Mouse (Mus musculus): ENCODE measurements at regions not wholly inside any gene's neighbourhood (a gene's known extent, or its start where the extent isn't known, plus 50 kb on each side); places are given as distances from the start of the nearest gene placed in this dataset.

DNA sequence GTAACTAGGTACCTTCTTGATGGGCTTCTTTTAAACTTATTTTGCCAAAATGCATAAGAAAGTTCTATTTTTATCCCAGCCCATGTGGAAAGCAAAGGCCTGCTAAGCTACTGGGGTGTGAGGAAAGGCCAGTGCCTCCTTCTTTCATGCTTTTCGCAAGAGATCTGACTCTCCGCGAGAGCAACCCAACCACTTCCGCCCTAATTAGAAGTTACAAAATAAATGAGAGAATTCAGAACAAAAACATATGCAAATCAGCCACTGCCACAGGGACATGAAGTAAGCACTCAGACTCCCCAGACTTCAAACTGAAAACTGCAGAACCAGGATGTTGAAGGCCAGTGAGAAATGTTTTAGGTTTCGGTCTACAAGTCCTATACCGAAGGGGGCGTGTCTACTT lies 91.4 kb downstream of the Edn1 start:
- H3K4me3 ChIP-seq (replicated peaks; ENCODE audit: low read length): no peak overlapping the region
- no peaks in the 10 kb centered on the region for H3K4me1 ChIP-seq (replicated peaks; ENCODE audit: control insufficient read depth, insufficient read depth, low read length)
- H3K9ac ChIP-seq: no peak overlapping the region
- H3K4me2 ChIP-seq (replicated peaks): no peak overlapping the region
- WGBS: 88% methylated on average over 7 of the region's 7 CpGs
- H3K36me3 ChIP-seq (replicated peaks; ENCODE audit: control insufficient read depth, insufficient read depth): no peaks in the 10 kb centered on the region
- no peak for DNase-seq (ENCODE audit: low spot score)
- no peak for ATAC-seq (ENCODE audit: low FRiP score)
- H3K27me3 ChIP-seq (ENCODE audit: control insufficient read depth, insufficient read depth, low read length): no peaks in the 10 kb centered on the region
- no peaks in the 10 kb centered on the region for H3K9me3 ChIP-seq (ENCODE audit: control insufficient read depth, low read length)
- H3K27ac ChIP-seq: no peak overlapping the region

DNA sequence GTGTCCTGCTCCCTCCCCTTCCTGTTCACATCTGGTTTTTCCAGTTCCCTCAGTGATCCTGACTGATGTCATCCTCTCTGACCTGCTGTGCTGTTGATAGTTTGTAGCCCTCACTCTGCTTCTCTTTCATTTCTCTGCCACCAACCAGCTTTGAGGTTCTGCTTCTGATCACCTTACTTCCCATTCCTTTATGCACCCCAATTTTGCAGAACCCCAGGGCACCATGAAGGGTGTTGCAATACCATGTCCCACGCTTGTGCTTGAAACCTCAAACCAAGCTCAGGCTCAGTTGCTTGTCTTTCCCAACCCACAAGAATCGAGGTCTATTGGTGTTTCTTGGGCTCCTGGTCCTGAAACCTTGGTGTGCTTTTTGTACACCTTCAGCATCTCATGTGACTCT lies 93.3 kb downstream of the Edn1 start:
- Histone ChIP-seq H3K9ac (no peak overlapping the region), H3K4me3 (replicated peaks; ENCODE audit: low read length) (no peak overlapping the region), H3K4me1 (replicated peaks; ENCODE audit: control insufficient read depth, insufficient read depth, low read length) (no peaks in the 10 kb centered on the region), H3K36me3 (replicated peaks; ENCODE audit: control insufficient read depth, insufficient read depth) (no peaks in the 10 kb centered on the region), H3K27me3 (ENCODE audit: control insufficient read depth, insufficient read depth, low read length) (no peaks in the 10 kb centered on the region), H3K27ac (no peak overlapping the region), H3K9me3 (ENCODE audit: control insufficient read depth, low read length) (no peaks in the 10 kb centered on the region), H3K4me2 (replicated peaks) (no peak overlapping the region)
- WGBS: 70% methylated on average over 2 of the region's 2 CpGs
- DNase-seq (ENCODE audit: low spot score) (no peak), ATAC-seq (ENCODE audit: low FRiP score) (no peak)

DNA sequence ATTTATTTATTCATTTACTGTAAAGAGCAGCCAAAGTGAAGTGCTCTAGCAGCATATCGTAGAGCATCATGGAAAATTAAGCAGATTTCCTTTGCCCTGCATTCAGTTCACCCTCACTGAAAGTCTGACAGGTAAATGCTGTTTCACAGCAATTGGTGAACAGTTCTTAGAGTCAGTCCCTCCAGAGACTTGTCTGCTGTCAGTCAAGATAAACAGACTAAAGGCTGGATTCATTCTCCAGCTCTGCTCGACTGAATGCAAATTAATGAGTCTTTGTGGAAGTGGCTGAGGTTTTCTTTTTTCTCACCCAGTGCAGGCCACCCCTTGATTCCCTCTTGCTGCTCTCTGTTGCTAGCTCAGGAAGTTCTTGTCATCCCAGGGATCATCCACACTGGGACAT lies 100.2 kb downstream of the Edn1 start:
- no peak overlapping the region for H3K9ac ChIP-seq
- DNase-seq (ENCODE audit: low spot score) (no peak), ATAC-seq (ENCODE audit: low FRiP score) (no peak; the same call in 1 of the 2 replicates)
- no peak overlapping the region for H3K4me2 ChIP-seq (replicated peaks)
- no peaks in the 10 kb centered on the region for H3K36me3 ChIP-seq (replicated peaks; ENCODE audit: control insufficient read depth, insufficient read depth)
- H3K4me3 ChIP-seq (replicated peaks; ENCODE audit: low read length): no peak overlapping the region
- H3K27ac ChIP-seq: 0 out of 2 replicates have a peak overlapping the region, but pooled peaks have one; percentile 6
- no peaks in the 10 kb centered on the region for H3K9me3 ChIP-seq (ENCODE audit: control insufficient read depth, low read length)
- WGBS: 19% methylated on average over 2 of the region's 2 CpGs
- no peaks in the 10 kb centered on the region for H3K27me3 ChIP-seq (ENCODE audit: control insufficient read depth, insufficient read depth, low read length)
- H3K4me1 ChIP-seq (replicated peaks; ENCODE audit: control insufficient read depth, insufficient read depth, low read length): peaks cover 5% of the 10 kb centered on the region; the same call in 1 of the 2 replicates

DNA sequence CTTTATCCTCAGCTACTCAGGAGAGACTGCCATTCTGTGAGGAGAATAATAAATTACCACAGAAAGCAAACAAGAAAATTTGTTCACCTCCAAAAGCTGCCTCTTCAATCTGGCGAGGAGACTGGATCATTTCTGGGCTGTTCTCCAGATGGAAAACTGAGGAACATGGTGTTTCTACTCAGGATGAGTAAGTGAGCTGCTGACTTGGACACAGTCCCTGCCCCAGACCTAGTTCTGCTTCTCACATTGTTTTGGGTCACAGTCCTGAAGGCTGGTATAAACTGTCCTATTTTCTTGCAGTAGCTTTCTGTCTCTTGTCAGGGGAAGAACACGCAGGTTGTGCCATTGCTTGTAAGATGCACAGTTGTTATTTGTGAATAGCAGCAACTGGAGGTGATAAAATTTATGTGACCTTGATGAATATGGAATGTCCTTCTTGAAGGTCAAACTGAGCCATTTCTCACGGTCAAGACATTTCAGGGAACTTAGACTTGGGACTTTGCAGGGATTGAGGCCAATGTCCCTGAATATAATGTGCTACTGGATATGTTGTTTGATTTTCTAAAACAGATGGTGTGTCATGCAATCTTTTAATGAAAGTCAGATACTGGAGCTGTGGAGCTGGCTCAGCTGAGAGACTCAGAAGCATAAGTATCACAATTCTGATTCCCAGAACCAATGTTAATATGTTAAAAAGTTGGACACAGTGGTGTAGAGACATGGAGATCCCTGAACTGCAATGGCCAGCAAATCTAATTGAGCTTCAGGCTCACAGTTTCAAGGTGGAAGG lies 102.2 kb downstream of the Edn1 start:
- Histone ChIP-seq H3K4me1 (replicated peaks; ENCODE audit: control insufficient read depth, insufficient read depth, low read length) (peaks cover 5% of the 10 kb centered on the region; the same call in 1 of the 2 replicates), H3K9ac (no peak overlapping the region), H3K9me3 (ENCODE audit: control insufficient read depth, low read length) (no peaks in the 10 kb centered on the region), H3K4me2 (replicated peaks) (no peak overlapping the region), H3K4me3 (replicated peaks; ENCODE audit: low read length) (no peak overlapping the region), H3K36me3 (replicated peaks; ENCODE audit: control insufficient read depth, insufficient read depth) (no peaks in the 10 kb centered on the region), H3K27me3 (ENCODE audit: control insufficient read depth, insufficient read depth, low read length) (no peaks in the 10 kb centered on the region), H3K27ac (no peak overlapping the region)
- DNase-seq (ENCODE audit: low spot score) (no peak), ATAC-seq (ENCODE audit: low FRiP score) (no peak)
- 89% methylated on average over 3 of the region's 3 CpGs for WGBS

DNA sequence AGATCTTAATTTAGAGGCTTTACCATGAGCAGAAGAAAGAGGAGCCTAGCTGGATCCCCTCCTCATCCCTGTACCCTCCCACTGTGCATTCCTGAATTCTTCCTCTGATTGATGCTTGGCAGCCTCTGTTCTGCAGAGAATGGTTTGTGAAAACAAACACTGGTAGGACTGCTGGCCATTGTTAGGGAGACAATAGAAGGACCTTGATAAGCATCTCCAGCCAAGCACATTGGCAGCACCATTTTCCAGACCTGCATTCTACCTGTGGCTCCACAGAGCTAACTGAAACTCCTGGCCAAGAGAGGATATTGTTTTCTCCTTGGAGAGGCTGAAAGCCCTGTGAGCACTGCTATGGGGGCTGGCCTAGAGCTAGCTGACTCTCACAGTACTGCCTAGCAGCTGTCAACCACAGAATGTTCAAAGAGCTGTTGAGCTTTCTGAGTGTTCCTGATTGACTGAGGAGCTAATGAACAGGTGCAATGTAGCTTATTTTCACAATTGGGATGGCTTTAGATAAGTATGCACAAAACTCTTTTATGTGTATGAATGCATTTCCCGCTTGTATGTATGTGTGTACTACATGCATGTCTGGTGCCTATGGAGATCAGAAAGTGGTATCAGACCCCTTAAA lies 111.5 kb downstream of the Edn1 start:
- H3K4me2 ChIP-seq (replicated peaks): no peak overlapping the region
- H3K27ac ChIP-seq: no peak overlapping the region
- no peak overlapping the region for H3K9ac ChIP-seq
- DNase-seq (ENCODE audit: low spot score): no peak
- ATAC-seq (ENCODE audit: low FRiP score): no peak
- H3K4me3 ChIP-seq (replicated peaks; ENCODE audit: low read length): no peak overlapping the region
- WGBS: 85% methylated on average over 1 of the region's 1 CpGs
- no peaks in the 10 kb centered on the region for H3K27me3 ChIP-seq (ENCODE audit: control insufficient read depth, insufficient read depth, low read length)
- H3K9me3 ChIP-seq (ENCODE audit: control insufficient read depth, low read length): 0 out of 2 replicates have a peak, but pooled peaks cover 3% of the 10 kb centered on the region
- H3K4me1 ChIP-seq (replicated peaks; ENCODE audit: control insufficient read depth, insufficient read depth, low read length): no peaks in the 10 kb centered on the region
- no peaks in the 10 kb centered on the region for H3K36me3 ChIP-seq (replicated peaks; ENCODE audit: control insufficient read depth, insufficient read depth)

DNA sequence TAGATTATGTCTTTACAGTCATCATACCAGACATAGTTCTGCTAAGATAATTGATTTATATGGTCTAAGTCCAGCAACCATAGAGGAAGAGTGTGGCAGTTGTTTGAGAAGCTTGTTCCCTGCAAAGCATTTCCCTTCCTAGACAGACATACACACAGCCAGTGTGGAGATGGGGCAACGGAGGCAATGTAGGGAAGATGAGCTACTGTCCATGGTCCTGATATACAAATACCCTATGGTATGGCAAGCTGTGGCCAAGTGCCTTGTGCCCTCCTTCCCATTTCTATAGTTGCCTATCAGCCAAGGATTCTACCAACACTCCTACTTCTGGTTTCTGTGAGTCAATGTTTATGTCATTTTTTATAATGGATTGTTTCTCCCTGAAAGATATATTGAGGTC lies 145.6 kb downstream of the Edn1 start:
- Histone ChIP-seq H3K4me3 (replicated peaks; ENCODE audit: low read length) (no peak overlapping the region), H3K9ac (no peak overlapping the region), H3K4me1 (replicated peaks; ENCODE audit: control insufficient read depth, insufficient read depth, low read length) (no peaks in the 10 kb centered on the region), H3K27ac (no peak overlapping the region), H3K4me2 (replicated peaks) (no peak overlapping the region), H3K9me3 (ENCODE audit: control insufficient read depth, low read length) (no peaks in the 10 kb centered on the region), H3K36me3 (replicated peaks; ENCODE audit: control insufficient read depth, insufficient read depth) (no peaks in the 10 kb centered on the region), H3K27me3 (ENCODE audit: control insufficient read depth, insufficient read depth, low read length) (no peaks in the 10 kb centered on the region)
- ATAC-seq (ENCODE audit: low FRiP score): no peak
- 23% methylated on average over 1 of the region's 1 CpGs for WGBS
- no peak for DNase-seq (ENCODE audit: low spot score)

DNA sequence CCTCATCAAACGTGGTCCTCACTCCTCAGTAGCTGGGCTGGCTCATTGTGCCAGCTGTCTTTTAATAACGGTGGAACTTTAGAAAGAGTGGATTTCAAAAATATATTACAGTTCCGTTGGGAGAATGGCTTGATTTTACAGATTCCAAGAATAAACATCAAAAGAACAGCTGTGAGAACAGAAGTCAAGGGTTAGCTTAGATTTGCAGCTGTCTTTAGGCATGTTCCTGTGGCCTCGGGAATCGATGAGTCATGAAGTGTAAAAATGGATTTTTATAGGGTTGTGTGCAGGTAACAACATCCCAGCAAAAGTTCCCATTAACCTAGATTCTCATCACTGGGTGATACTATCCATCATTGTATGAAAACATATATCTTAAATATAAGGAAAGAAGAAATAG lies 152.4 kb downstream of the Edn1 start:
- H3K27ac ChIP-seq: no peak overlapping the region
- ATAC-seq (ENCODE audit: low FRiP score) (no peak), DNase-seq (ENCODE audit: low spot score) (no peak)
- no peaks in the 10 kb centered on the region for H3K36me3 ChIP-seq (replicated peaks; ENCODE audit: control insufficient read depth, insufficient read depth)
- no peaks in the 10 kb centered on the region for H3K9me3 ChIP-seq (ENCODE audit: control insufficient read depth, low read length)
- no peaks in the 10 kb centered on the region for H3K27me3 ChIP-seq (ENCODE audit: control insufficient read depth, insufficient read depth, low read length)
- no peak overlapping the region for H3K9ac ChIP-seq
- 79% methylated on average over 5 of the region's 5 CpGs for WGBS
- no peak overlapping the region for H3K4me3 ChIP-seq (replicated peaks; ENCODE audit: low read length)
- H3K4me1 ChIP-seq (replicated peaks; ENCODE audit: control insufficient read depth, insufficient read depth, low read length): no peaks in the 10 kb centered on the region
- H3K4me2 ChIP-seq (replicated peaks): no peak overlapping the region

DNA sequence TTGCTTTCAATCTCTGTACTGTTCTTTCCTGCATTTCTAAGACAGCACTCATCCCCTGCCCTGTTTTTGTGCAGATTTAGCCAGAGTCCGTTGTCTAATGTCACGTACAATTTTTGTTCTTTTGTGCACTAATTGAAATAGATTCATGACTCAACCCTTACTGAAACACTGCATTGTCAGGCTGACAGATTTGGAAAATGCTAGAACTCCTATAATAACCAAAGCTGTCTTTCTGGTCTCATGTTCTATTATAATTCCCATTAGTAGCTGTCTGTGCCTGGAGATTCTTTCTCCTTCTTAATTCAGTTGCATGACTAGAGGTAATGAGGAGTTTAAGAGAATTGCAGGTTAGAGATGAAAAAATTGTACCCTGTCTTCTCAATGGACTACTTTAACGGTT lies 158.6 kb downstream of the Edn1 start:
- no peak overlapping the region for H3K4me3 ChIP-seq (replicated peaks; ENCODE audit: low read length)
- 74% methylated on average over 3 of the region's 3 CpGs for WGBS
- no peak overlapping the region for H3K27ac ChIP-seq
- no peak for ATAC-seq (ENCODE audit: low FRiP score)
- no peaks in the 10 kb centered on the region for H3K9me3 ChIP-seq (ENCODE audit: control insufficient read depth, low read length)
- H3K36me3 ChIP-seq (replicated peaks; ENCODE audit: control insufficient read depth, insufficient read depth): no peaks in the 10 kb centered on the region
- H3K9ac ChIP-seq: no peak overlapping the region
- H3K27me3 ChIP-seq (ENCODE audit: control insufficient read depth, insufficient read depth, low read length): no peaks in the 10 kb centered on the region
- H3K4me2 ChIP-seq (replicated peaks): no peak overlapping the region
- H3K4me1 ChIP-seq (replicated peaks; ENCODE audit: control insufficient read depth, insufficient read depth, low read length): no peaks in the 10 kb centered on the region
- DNase-seq (ENCODE audit: low spot score): no peak

DNA sequence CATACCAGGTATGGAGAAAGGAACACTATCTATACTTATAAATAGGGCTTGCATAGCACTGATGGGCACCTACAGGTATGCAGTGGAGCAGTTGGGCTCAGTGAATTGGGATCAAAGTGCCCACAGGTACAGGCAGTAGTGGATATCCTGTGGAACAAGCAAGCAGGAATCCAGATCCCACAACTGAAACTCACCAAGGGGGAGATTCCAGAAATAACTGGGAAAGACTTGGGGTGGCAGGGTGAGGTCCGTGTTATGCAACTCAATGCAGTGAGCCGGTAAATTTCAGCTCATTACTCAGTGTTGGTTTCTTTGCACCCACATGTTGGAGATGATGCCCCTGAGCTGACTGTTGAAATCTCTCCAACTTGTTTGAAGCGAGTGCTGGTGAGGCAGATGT lies 177.5 kb downstream of the Edn1 start:
- 89% methylated on average over 3 of the region's 3 CpGs for WGBS
- ATAC-seq (ENCODE audit: low FRiP score): no peak

More for the DNA sequence above, 177.5 kb downstream of the Edn1 start:
- H3K4me3 ChIP-seq (replicated peaks; ENCODE audit: low read length): no peak overlapping the region
- H3K27ac ChIP-seq: no peak overlapping the region
- no peak overlapping the region for H3K9ac ChIP-seq
- DNase-seq (ENCODE audit: low spot score): no peak
- H3K36me3 ChIP-seq (replicated peaks; ENCODE audit: control insufficient read depth, insufficient read depth): no peaks in the 10 kb centered on the region
- H3K4me2 ChIP-seq (replicated peaks): no peak overlapping the region
- no peaks in the 10 kb centered on the region for H3K27me3 ChIP-seq (ENCODE audit: control insufficient read depth, insufficient read depth, low read length)
- no peaks in the 10 kb centered on the region for H3K9me3 ChIP-seq (ENCODE audit: control insufficient read depth, low read length)
- no peaks in the 10 kb centered on the region for H3K4me1 ChIP-seq (replicated peaks; ENCODE audit: control insufficient read depth, insufficient read depth, low read length)

All from hindbrain, embryonic 14.5 days (tissue).